Mouse (Mus musculus): ENCODE measurements at regions not wholly inside any gene's neighbourhood (a gene's known extent, or its start where the extent isn't known, plus 50 kb on each side); places are given as distances from the start of the nearest gene placed in this dataset.

- no peak for DNase-seq (ENCODE audit: extremely low read depth, low read depth, low spot score)
Measured at GRCm38 (mm10) chr8:11145251-11145650, 137.0 kb upstream of the Irs2 start.

GRCm38 (mm10) chr8:11140566-11140965 lies 132.3 kb upstream of the Irs2 start:
- DNase-seq (ENCODE audit: extremely low read depth, low read depth, low spot score) = no peak

- no peak for DNase-seq (ENCODE audit: extremely low read depth, low read depth, low spot score)
Measured at GRCm38 (mm10) chr8:11139294-11139693, 131.0 kb upstream of the Irs2 start.

- DNase-seq (ENCODE audit: extremely low read depth, low read depth, low spot score) = no peak
Measured at GRCm38 (mm10) chr8:11138302-11139020, 130.2 kb upstream of the Irs2 start.

GRCm38 (mm10) chr8:11136566-11136965 lies 128.3 kb upstream of the Irs2 start:
- DNase-seq (ENCODE audit: extremely low read depth, low read depth, low spot score) = no peak

- no peak for DNase-seq (ENCODE audit: extremely low read depth, low read depth, low spot score)
Measured at GRCm38 (mm10) chr8:11135135-11135534, 126.9 kb upstream of the Irs2 start.

- DNase-seq (ENCODE audit: extremely low read depth, low read depth, low spot score) = no peak
Measured at GRCm38 (mm10) chr8:11134562-11134961, 126.3 kb upstream of the Irs2 start.

- DNase-seq (ENCODE audit: extremely low read depth, low read depth, low spot score) = no peak
Measured at GRCm38 (mm10) chr8:11119030-11119634, 110.9 kb upstream of the Irs2 start.

GRCm38 (mm10) chr8:11116534-11116933 lies 108.3 kb upstream of the Irs2 start:
- DNase-seq (ENCODE audit: extremely low read depth, low read depth, low spot score) = no peak

GRCm38 (mm10) chr8:11115210-11115609 lies 107.0 kb upstream of the Irs2 start:
- no peak for DNase-seq (ENCODE audit: extremely low read depth, low read depth, low spot score)

- DNase-seq (ENCODE audit: extremely low read depth, low read depth, low spot score) = no peak
Measured at GRCm38 (mm10) chr8:11114531-11114930, 106.3 kb upstream of the Irs2 start.

GRCm38 (mm10) chr8:11112908-11113532 lies 104.8 kb upstream of the Irs2 start:
- DNase-seq (ENCODE audit: extremely low read depth, low read depth, low spot score) = no peak

- no peak for DNase-seq (ENCODE audit: extremely low read depth, low read depth, low spot score)
Measured at GRCm38 (mm10) chr8:11111987-11112386, 103.7 kb upstream of the Irs2 start.

- DNase-seq (ENCODE audit: extremely low read depth, low read depth, low spot score) = no peak
Measured at GRCm38 (mm10) chr8:11107435-11107834, 99.2 kb upstream of the Irs2 start.

GRCm38 (mm10) chr8:11107021-11107420 lies 98.8 kb upstream of the Irs2 start:
- no peak for DNase-seq (ENCODE audit: extremely low read depth, low read depth, low spot score)

GRCm38 (mm10) chr8:11103745-11104607 lies 95.7 kb upstream of the Irs2 start:
- DNase-seq (ENCODE audit: extremely low read depth, low read depth, low spot score) = no peak

- DNase-seq (ENCODE audit: extremely low read depth, low read depth, low spot score) = no peak
Measured at GRCm38 (mm10) chr8:11100310-11100709, 92.1 kb upstream of the Irs2 start.

GRCm38 (mm10) chr8:11099591-11099855 lies 91.3 kb upstream of the Irs2 start:
- no peak for DNase-seq (ENCODE audit: extremely low read depth, low read depth, low spot score)

- DNase-seq (ENCODE audit: extremely low read depth, low read depth, low spot score) = no peak
Measured at GRCm38 (mm10) chr8:11098790-11099590, 90.7 kb upstream of the Irs2 start.

- no peak for DNase-seq (ENCODE audit: extremely low read depth, low read depth, low spot score)
Measured at GRCm38 (mm10) chr8:11098228-11098778, 90.0 kb upstream of the Irs2 start.

- no peak for DNase-seq (ENCODE audit: extremely low read depth, low read depth, low spot score)
Measured at GRCm38 (mm10) chr8:11097813-11098212, 89.6 kb upstream of the Irs2 start.
